Comparison of ENCODE assay signal across 34 mouse cellular contexts in the genomic region with DNA sequence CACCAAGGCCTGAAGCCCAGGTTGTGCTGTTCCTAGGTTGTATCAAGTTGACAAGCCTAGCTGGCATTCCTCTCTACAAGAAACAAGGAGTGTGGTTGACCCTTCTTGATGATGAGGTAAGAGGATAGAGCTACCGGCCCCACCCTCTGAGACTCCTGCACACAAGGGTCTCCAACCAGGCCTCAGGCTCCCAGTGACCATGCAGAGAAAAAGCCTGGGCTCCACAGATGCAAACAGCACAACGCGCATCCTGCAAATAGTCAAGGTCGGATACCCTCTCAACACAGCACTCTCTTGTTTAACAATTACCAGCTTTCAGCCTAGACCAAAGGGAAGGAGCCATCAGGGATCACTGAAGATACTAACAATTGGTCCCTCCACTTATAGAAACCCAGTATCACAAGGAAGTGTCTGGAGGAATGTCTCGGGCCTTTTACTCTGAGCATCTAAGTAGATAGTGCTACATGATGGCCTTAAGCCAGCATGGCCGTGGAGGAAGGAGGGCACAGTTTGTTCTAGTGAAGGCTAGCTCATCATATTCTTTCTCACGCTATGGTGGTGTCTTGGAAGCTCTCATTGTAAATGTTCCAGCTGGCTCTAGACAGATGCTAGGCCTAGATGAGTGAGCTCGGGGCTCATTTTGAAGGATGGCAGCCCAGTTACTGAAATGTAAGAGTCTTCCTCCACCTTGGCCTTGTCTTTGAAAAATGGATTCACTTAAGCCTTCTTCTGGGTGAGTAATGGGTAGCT. TPM values are rescaled to one million over a fixed set of nuclear protein-coding genes. Genes with fewer than 3 reads are reported as not detected.
"Had no signal": no experiment of that assay in that cellular context is flagged by ENCODE, and none has a peak within 500 bp of the region (broad histone marks: within the 10 kb centered on the region; RNA-seq: fewer than 3 reads in every experiment).

No protein-coding gene starts in this region.

- H3K4me1 ChIP-seq: hindbrain, embryonic 12.5 days; intestine, embryonic 15.5 days; limb, embryonic 12.5 days; liver, embryonic 13.5 days; liver, embryonic 15.5 days had no signal

- H3K4me2 ChIP-seq: heart, embryonic 12.5 days; hindbrain, embryonic 12.5 days; hindbrain, embryonic 14.5 days; intestine, embryonic 15.5 days; limb, embryonic 12.5 days; liver, embryonic 11.5 days; liver, embryonic 13.5 days; liver, embryonic 15.5 days had no signal

- H3K27ac ChIP-seq: gastrocnemius, adult 2 months; hindbrain, embryonic 10.5 days; hindbrain, embryonic 12.5 days; hindbrain, embryonic 14.5 days; intestine, embryonic 15.5 days; layer of hippocampus, adult 2 months; left cerebral cortex, adult 2 months; limb, embryonic 10.5 days; limb, embryonic 12.5 days; liver, embryonic 13.5 days; liver, embryonic 15.5 days had no signal

- ATAC-seq: hindbrain, embryonic 16.5 days; inflammation-experienced regulatory T-cells, adult 6 months; intestine, embryonic 15.5 days; intestine, postnatal 0 days; liver, postnatal 0 days had no signal

- H3K9me3 ChIP-seq: hindbrain, embryonic 10.5 days; hindbrain, embryonic 12.5 days; intestine, embryonic 15.5 days; limb, embryonic 10.5 days; limb, embryonic 12.5 days; liver, embryonic 13.5 days; liver, embryonic 15.5 days had no signal

- DNase-seq: gastrocnemius, adult 2 months; gastrocnemius, postnatal 10 days; gastrocnemius, postnatal 25 days; heart, postnatal 10 days; heart, postnatal 4 days; kidney, adult 18-20 months; kidney, adult 8-10 months; kidney, postnatal 10 days; kidney, postnatal 25 days; kidney, postnatal 4 days; liver; liver, embryonic 13.5 days; liver, postnatal 0 days had no signal

- H3K4me3 ChIP-seq: gastrocnemius, adult 2 months; heart, embryonic 12.5 days; hindbrain, embryonic 10.5 days; hindbrain, embryonic 12.5 days; intestine, embryonic 15.5 days; layer of hippocampus, adult 2 months; left cerebral cortex, adult 2 months; limb, embryonic 10.5 days; limb, embryonic 12.5 days; liver, embryonic 13.5 days; liver, embryonic 15.5 days had no signal

- H3K36me3 ChIP-seq: heart, embryonic 12.5 days; hindbrain, embryonic 10.5 days; hindbrain, embryonic 12.5 days; intestine, embryonic 15.5 days; limb, embryonic 10.5 days; limb, embryonic 12.5 days; liver, embryonic 13.5 days; liver, embryonic 15.5 days had no signal

- H3K9ac ChIP-seq: heart, embryonic 12.5 days; hindbrain, embryonic 12.5 days; hindbrain, embryonic 14.5 days; intestine, embryonic 15.5 days; limb, embryonic 12.5 days; liver, embryonic 13.5 days; liver, embryonic 15.5 days; liver, postnatal 0 days had no signal

- H3K27me3 ChIP-seq: liver, embryonic 13.5 days had no signal

RNA-seq across cellular contexts. Expression of a gene that starts 24.7 kb away (rescaled TPM):
- total RNA-seq: gastrocnemius, adult 2 months; gastrocnemius, postnatal 10 days; gastrocnemius, postnatal 25 days; gastrocnemius, postnatal 4 days; granulocyte monocyte progenitor cell, adult 5-6 weeks; heart, postnatal 10 days; heart, postnatal 25 days; heart, postnatal 4 days; layer of hippocampus, adult 2 months had no signal
- polyA plus RNA-seq: heart, embryonic 12.5 days; heart, embryonic 14.5 days; heart, embryonic 16.5 days; hindbrain, embryonic 10.5 days; hindbrain, embryonic 12.5 days; inflammation-experienced regulatory T-cells, adult 6 months; intestine, embryonic 15.5 days; intestine, postnatal 0 days; kidney, embryonic 14.5 days; kidney, embryonic 16.5 days; limb, embryonic 10.5 days; limb, embryonic 12.5 days; liver, postnatal 0 days had no signal
